Mouse (Mus musculus) forebrain, embryonic 10.5 days (tissue): ENCODE measurements around the gene Magi2. TPM values are rescaled to one million over a fixed set of nuclear protein-coding genes. Genes with fewer than 3 reads are reported as not detected.
"Not testable (repeated sequence)": the region's sequence is repeated elsewhere in the genome, so short reads cannot be mapped to it uniquely, and the experiment has no call there.

Experiments used
- DNase-seq: peaks from one replicate; pipeline ENCODE4 v3.0.0-alpha.2; 2017; ENCODE audit warnings: low spot score; ENCODE audit errors: extremely low spot score
- H3K27ac ChIP-seq: fragments of 300-500 bp; sonication (generic); 2 replicates; pipeline ENCODE4 v1.5.1; 2016; ENCODE audit warnings: mild to moderate bottlenecking
- H3K27me3 ChIP-seq: fragments of 300-500 bp; sonication (generic); 2 replicates; pipeline ENCODE4 v1.6.1; 2016; ENCODE audit warnings: mild to moderate bottlenecking; ENCODE audit not compliant: poor library complexity, severe bottlenecking
- H3K36me3 ChIP-seq: fragments of 300-500 bp; sonication (generic); replicated peaks from 2 replicates; pipeline ENCODE4 v1.6.1; 2016; ENCODE audit warnings: mild to moderate bottlenecking, moderate library complexity
- H3K4me1 ChIP-seq: fragments of 300-500 bp; sonication (generic); 2 replicates; pipeline ENCODE4 v1.6.1; 2016
- H3K4me3 ChIP-seq: fragments of 300-500 bp; sonication (generic); 2 replicates; pipeline ENCODE4 v1.5.1; 2016; ENCODE audit warnings: mild to moderate bottlenecking, moderate library complexity
- H3K9me3 ChIP-seq: fragments of 300-500 bp; sonication (generic); 2 replicates; pipeline ENCODE4 v1.6.1; 2016; ENCODE audit warnings: mild to moderate bottlenecking, moderate library complexity
- WGBS: fragments of 180-500 bp; shearing (Covaris S2); methylation state at CpG from one replicate; pipeline ENCODE4 v1.1.7; 2016; 5-methylcytosine and 5-hydroxymethylcytosine counted together
- polyA plus RNA-seq: library from polyadenylated mRNA; unstranded; fragments of >200 nt; fragmentation: Nextera tagmentation; extraction: Ambion mirVana; gene quantifications from 2 replicates; pipeline ENCODE4 v1.2.1, GENCODE M21; 2016

Gene Magi2
- polyA plus RNA-seq, 1 experiment from 2014 or later = 7.4 TPM

- Histone ChIP-seq H3K36me3 (no peaks in the 10 kb centered on the region), H3K27me3 (no peaks in the 10 kb centered on the region), H3K4me1 (peaks cover 2% of the 10 kb centered on the region; the same call in 1 of the 2 replicates), H3K9me3 (no peaks in the 10 kb centered on the region), H3K4me3 (no peak overlapping the region), H3K27ac (no peak overlapping the region)
- WGBS = 58% methylated on average over 6 of the region's 6 CpGs
- no peak for DNase-seq
Measured at GRCm38 (mm10) chr5:20494010-20494409, 1267.2 kb downstream of the Magi2 start.

DNA sequence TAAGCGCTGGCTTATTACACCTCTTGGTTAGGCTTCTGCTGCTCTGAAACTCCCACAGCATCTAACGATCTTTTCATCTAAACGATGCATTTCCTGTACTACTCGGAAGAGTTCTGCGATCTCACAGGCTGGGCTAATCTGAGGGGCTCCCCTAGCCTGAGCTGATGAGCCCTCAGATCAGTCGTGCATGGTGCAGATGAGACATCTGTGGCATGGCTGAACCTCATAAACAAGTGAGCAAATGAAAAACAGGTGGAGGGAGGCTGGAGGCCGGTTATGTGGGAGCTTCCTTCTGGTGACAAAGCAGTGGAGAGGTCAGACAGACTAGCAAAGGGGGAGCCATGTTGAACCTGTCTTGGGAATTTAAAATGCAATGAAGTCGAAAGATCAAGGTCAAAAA, 1270.1 kb downstream of the Magi2 start:
- no peaks in the 10 kb centered on the region for H3K9me3 ChIP-seq
- no peaks in the 10 kb centered on the region for H3K36me3 ChIP-seq
- DNase-seq = no peak
- no peaks in the 10 kb centered on the region for H3K27me3 ChIP-seq
- WGBS = 66% methylated on average over 8 of the region's 8 CpGs
- peaks cover 2% of the 10 kb centered on the region; the same call in 1 of the 2 replicates for H3K4me1 ChIP-seq
- H3K4me3 ChIP-seq = no peak overlapping the region
- H3K27ac ChIP-seq = no peak overlapping the region

GRCm38 (mm10) chr5:20499031-20499600, 1272.3 kb downstream of the Magi2 start:
- WGBS = 91% methylated on average over 9 of the region's 9 CpGs
- H3K36me3 ChIP-seq = no peaks in the 10 kb centered on the region

GRCm38 (mm10) chr5:20508609-20509008, 1281.8 kb downstream of the Magi2 start:
- no peaks in the 10 kb centered on the region for H3K9me3 ChIP-seq
- no peak for DNase-seq
- WGBS = 87% methylated on average over 5 of the region's 5 CpGs
- H3K36me3 ChIP-seq = no peaks in the 10 kb centered on the region
- no peaks in the 10 kb centered on the region for H3K4me1 ChIP-seq
- H3K27me3 ChIP-seq = no peaks in the 10 kb centered on the region
- no peak overlapping the region for H3K27ac ChIP-seq
- H3K4me3 ChIP-seq = no peak overlapping the region

More at GRCm38 (mm10) chr5:20499031-20499600, 1272.3 kb downstream of the Magi2 start:
- DNase-seq = no peak
- Histone ChIP-seq H3K27me3 (no peaks in the 10 kb centered on the region), H3K4me3 (no peak overlapping the region), H3K9me3 (no peaks in the 10 kb centered on the region), H3K27ac (no peak overlapping the region), H3K4me1 (peaks cover 2% of the 10 kb centered on the region; the same call in 1 of the 2 replicates)

DNA sequence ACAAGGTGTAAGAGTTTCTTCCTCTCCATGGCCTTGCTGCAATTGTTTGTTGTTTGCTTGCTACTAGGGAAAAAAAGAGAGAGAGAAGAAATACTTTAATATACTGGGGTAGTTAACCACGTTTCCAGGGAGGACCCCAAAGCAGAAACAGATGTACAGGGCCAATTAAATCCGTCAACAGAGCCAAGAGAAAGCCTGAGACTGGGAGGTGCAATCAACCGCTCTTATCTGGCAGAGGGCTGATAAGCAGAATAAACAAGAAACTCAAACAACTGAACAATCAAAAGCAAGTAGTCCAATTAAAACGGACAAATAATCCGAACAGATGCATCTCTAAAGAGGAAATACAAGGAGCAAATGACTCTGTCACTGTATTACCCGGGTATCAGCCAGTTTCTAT, 1282.8 kb downstream of the Magi2 start:
- WGBS = 55% methylated on average over 6 of the region's 6 CpGs
- Histone ChIP-seq H3K36me3 (no peaks in the 10 kb centered on the region), H3K4me3 (no peak overlapping the region), H3K4me1 (no peaks in the 10 kb centered on the region), H3K9me3 (no peaks in the 10 kb centered on the region), H3K27ac (no peak overlapping the region), H3K27me3 (no peaks in the 10 kb centered on the region)
- DNase-seq = no peak

DNA sequence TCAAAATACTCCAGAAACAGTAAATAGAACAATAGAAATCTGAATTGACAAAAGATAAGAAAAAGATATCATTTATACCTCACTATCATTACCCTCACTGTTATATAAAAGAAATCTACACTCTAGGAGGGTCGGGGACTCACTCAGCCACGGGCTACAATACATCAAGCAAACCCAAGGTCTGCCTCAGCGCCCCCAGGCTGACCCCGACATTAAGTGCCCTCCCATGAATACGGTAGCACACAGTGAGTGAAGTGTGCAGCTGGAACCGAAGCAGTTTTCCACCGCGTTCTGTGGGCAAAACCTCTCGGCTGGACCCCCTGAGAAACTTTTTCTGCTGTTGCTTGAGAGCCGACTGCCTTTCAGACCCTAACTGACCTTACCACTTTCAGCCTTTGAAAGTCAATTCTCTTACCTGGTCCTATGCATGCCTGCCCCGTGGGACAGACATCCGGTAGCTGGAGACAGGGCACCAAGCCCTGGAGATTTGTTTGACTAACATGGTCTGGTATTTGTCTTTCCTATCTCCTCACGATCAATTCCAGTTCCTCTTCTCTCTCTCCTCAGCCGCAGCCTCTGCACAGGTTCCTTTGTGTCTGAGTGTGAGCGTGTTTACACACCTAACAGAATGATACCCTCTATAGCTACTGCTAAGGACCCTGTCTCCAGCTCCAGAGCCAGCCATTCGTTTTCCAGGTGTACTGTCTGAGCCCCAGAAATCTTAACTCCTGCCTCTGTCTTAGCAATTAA, 1285.7 kb downstream of the Magi2 start:
- H3K27me3 ChIP-seq = no peaks in the 10 kb centered on the region
- no peak overlapping the region for H3K4me3 ChIP-seq
- no peaks in the 10 kb centered on the region for H3K36me3 ChIP-seq
- 73% methylated on average over 16 of the region's 16 CpGs for WGBS
- H3K9me3 ChIP-seq = no peaks in the 10 kb centered on the region
- no peaks in the 10 kb centered on the region for H3K4me1 ChIP-seq
- DNase-seq = no peak
- H3K27ac ChIP-seq = no peak overlapping the region

DNA sequence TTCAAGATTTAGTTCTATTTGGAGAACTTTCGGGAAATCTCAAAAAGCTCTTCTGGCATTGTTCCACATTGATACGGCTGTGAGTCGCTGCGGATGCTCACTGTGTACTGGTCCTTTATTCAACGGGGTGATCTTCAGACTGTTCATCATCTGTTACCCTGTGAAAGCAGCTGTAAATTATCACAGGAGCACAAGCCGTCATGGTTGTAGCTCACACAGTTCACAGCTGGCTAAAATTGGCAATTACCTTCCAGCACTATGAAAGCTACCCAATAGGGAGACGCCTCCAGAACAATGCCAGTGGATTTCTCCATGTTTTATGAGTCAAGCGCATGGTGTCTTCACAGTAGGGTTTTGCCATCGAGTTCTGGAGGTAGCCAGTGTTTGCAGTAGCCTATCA, 1294.8 kb downstream of the Magi2 start:
- 88% methylated on average over 9 of the region's 9 CpGs for WGBS
- Histone ChIP-seq H3K27me3 (no peaks in the 10 kb centered on the region), H3K27ac (no peak overlapping the region), H3K36me3 (no peaks in the 10 kb centered on the region), H3K4me3 (no peak overlapping the region), H3K4me1 (no peaks in the 10 kb centered on the region), H3K9me3 (no peaks in the 10 kb centered on the region)
- no peak for DNase-seq

DNA sequence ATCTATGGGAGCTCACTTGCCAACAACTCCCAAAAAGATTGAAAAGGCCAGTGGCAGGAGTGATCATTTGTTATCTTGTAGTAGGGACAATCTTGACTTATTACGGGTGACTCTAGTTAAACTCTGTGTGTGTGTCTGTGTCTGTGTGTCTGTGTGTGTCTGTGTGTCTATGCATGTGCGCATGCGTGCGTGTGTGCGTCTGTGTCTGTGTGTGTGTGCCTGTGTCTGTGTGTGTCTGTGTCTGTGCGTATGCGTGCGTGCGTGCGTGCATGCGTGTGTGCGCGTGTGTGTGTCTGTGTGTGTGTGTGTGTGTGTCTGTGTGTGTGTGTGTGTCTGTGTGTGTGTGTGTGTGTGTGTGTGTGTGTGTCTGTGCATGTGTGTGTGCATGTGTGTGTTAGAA, 1295.2 kb downstream of the Magi2 start:
- DNase-seq = no peak
- Histone ChIP-seq H3K4me3 (no peak overlapping the region), H3K4me1 (no peaks in the 10 kb centered on the region), H3K9me3 (no peaks in the 10 kb centered on the region), H3K27me3 (no peaks in the 10 kb centered on the region), H3K27ac (no peak overlapping the region), H3K36me3 (no peaks in the 10 kb centered on the region)
- 96% methylated on average over 13 of the region's 13 CpGs for WGBS

- H3K4me1 ChIP-seq = no peaks in the 10 kb centered on the region
- H3K9me3 ChIP-seq = no peaks in the 10 kb centered on the region
- H3K36me3 ChIP-seq = no peaks in the 10 kb centered on the region
- no peaks in the 10 kb centered on the region for H3K27me3 ChIP-seq
- H3K27ac ChIP-seq = no peak overlapping the region
- H3K4me3 ChIP-seq = no peak overlapping the region
- no peak for DNase-seq
Measured at GRCm38 (mm10) chr5:20523776-20524175, 1296.9 kb downstream of the Magi2 start.

- H3K4me3 ChIP-seq, H3K27ac ChIP-seq, H3K27me3 ChIP-seq, H3K9me3 ChIP-seq, DNase-seq, H3K36me3 ChIP-seq, H3K4me1 ChIP-seq: not testable (repeated sequence)
- 81% methylated on average over 3 of the region's 4 CpGs for WGBS
Measured at GRCm38 (mm10) chr5:20526588-20526987, 1299.8 kb downstream of the Magi2 start.

DNA sequence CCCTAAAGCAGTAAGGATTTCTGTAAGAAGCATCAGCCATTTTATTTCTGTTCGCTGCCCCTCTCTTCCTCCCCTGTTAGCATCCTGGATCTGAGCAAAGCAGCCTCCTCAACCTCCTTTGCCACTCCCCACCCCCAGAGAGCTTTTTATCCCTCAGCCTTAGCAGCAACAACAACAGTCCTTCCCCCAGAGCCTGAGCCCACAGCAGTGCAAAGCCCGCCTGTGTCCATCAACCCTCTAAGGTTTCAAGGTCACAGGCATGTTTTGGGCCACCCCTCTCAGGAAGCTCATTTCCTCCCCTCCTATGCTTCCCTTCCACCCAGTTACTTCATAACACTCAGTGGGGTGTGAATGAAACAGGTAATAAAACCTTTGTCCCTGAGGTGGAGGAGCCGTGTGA, 1309.7 kb downstream of the Magi2 start:
- no peaks in the 10 kb centered on the region for H3K27me3 ChIP-seq
- 62% methylated on average over 3 of the region's 3 CpGs for WGBS
- H3K27ac ChIP-seq = no peak overlapping the region
- H3K4me1 ChIP-seq = peaks cover 10% of the 10 kb centered on the region
- H3K9me3 ChIP-seq = no peaks in the 10 kb centered on the region
- no peak overlapping the region for H3K4me3 ChIP-seq
- no peaks in the 10 kb centered on the region for H3K36me3 ChIP-seq
- DNase-seq = no peak

DNA sequence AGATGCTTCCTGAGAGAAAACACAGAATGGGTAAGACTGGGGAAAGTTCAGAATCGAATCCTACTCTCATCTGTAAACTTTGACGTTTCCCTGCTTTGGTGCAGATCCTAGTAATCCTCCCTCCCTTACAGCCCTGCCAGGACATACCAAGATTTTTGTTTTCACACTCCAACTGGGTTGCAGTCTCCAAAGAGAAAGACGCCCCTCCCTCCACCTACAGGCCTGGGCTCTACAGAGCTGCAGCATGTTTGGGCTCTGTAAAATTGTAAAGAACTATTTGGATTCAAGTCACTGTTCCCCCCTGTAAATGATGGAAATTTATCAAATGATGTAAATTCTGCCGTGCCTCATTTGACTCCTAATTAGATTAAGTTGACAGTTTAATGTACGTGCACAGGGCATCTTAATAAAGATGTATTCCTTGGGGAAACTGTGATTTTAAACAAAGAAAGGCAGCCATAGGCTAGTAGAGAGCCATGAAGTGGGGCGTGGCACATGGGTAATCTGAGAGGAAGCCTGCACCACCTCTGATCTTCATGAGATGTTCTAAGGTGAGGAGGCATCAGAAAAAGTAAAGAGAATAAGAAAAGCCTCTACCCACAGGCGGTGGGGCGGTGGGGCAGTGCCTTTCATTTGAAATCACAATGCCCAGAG, 1310.7 kb downstream of the Magi2 start:
- 80% methylated on average over 8 of the region's 8 CpGs for WGBS
- no peak overlapping the region for H3K4me3 ChIP-seq
- H3K4me1 ChIP-seq = peaks cover 10% of the 10 kb centered on the region
- H3K27ac ChIP-seq = no peak overlapping the region
- no peaks in the 10 kb centered on the region for H3K36me3 ChIP-seq
- no peaks in the 10 kb centered on the region for H3K9me3 ChIP-seq
- no peak for DNase-seq
- no peaks in the 10 kb centered on the region for H3K27me3 ChIP-seq

GRCm38 (mm10) chr5:20544374-20544773, 1317.5 kb downstream of the Magi2 start:
- Histone ChIP-seq H3K4me1 (peaks cover 11% of the 10 kb centered on the region), H3K27me3 (no peaks in the 10 kb centered on the region), H3K4me3 (no peak overlapping the region), H3K9me3 (no peaks in the 10 kb centered on the region), H3K36me3 (no peaks in the 10 kb centered on the region), H3K27ac (no peak overlapping the region)
- whole genome bisulfite sequencing = 65% methylated on average over 5 of the region's 5 CpGs
- no peak for DNase-seq
